Mouse (Mus musculus) thymus, adult 2 months (tissue): ENCODE data around the gene 2010300C02Rik.

Experiments
- CTCF ChIP-seq: fragments of 200-500 bp; IDR thresholded peaks from 2 replicates; pipeline ENCODE4 v1.5.1; 2012; ENCODE audit warnings: mild to moderate bottlenecking, control low read depth, low read length, moderate library complexity, borderline replicate concordance; ENCODE audit not compliant: control insufficient read depth, poor library complexity, insufficient read depth; ENCODE audit errors: extremely low read depth
- POLR2A ChIP-seq: fragments of 200-500 bp; IDR thresholded peaks from 2 replicates; pipeline ENCODE4 v1.6.1; 2012; ENCODE audit warnings: mild to moderate bottlenecking, low read length, control low read depth, moderate library complexity; ENCODE audit not compliant: control insufficient read depth, poor library complexity, insufficient read depth; ENCODE audit errors: extremely low read depth

- TF ChIP-seq CTCF (no peak), POLR2A (no peak)
Observed at GRCm38 (mm10) chr1:37734841-37735240, 15.0 kb upstream of the 2010300C02Rik start.
